Mouse (Mus musculus) heart, embryonic 12.5 days (tissue): Measurements from ENCODE around the gene Ighmbp2. TPM values are rescaled to one million over a fixed set of nuclear protein-coding genes. Genes with fewer than 3 reads are reported as not detected.

ENCODE experiments used
- ATAC-seq: fragments of 200-750 bp; cut with Nextera tagmentation; 2 replicates; pipeline ENCODE4 v1.8.0; 2017; ENCODE audit warnings: moderate TSS enrichment, moderate library complexity; ENCODE audit not compliant: insufficient number of reproducible peaks, low FRiP score
- H3K27ac ChIP-seq: fragments of 300-500 bp; sonication (generic); 2 replicates; pipeline ENCODE4 v1.5.1; 2016; ENCODE audit warnings: mild to moderate bottlenecking, moderate library complexity; ENCODE audit not compliant: poor library complexity, severe bottlenecking
- H3K27me3 ChIP-seq: fragments of 300-500 bp; sonication (generic); replicated peaks from 2 replicates; pipeline ENCODE4 v1.6.1; 2016; ENCODE audit warnings: mild to moderate bottlenecking, moderate library complexity
- H3K36me3 ChIP-seq: fragments of 300-500 bp; sonication (generic); 2 replicates; pipeline ENCODE4 v1.6.1; 2016; ENCODE audit warnings: mild to moderate bottlenecking, moderate library complexity
- H3K4me1 ChIP-seq: fragments of 300-500 bp; sonication (generic); replicated peaks from 2 replicates; pipeline ENCODE4 v1.6.1; 2016; ENCODE audit warnings: mild to moderate bottlenecking
- H3K4me2 ChIP-seq: fragments of 300-500 bp; sonication (generic); 2 replicates; pipeline ENCODE4 v1.6.1; 2016; ENCODE audit warnings: mild to moderate bottlenecking, moderate library complexity
- H3K4me3 ChIP-seq: fragments of 300-500 bp; sonication (generic); 2 replicates; pipeline ENCODE4 v1.5.1; 2016; ENCODE audit warnings: mild to moderate bottlenecking
- H3K9ac ChIP-seq: fragments of 300-500 bp; sonication (generic); 2 replicates; pipeline ENCODE4 v1.6.1; 2016; ENCODE audit warnings: mild to moderate bottlenecking, moderate library complexity
- H3K9me3 ChIP-seq: fragments of 300-500 bp; sonication (generic); replicated peaks from 2 replicates; pipeline ENCODE4 v1.6.1; 2016; ENCODE audit warnings: mild to moderate bottlenecking, moderate library complexity
- WGBS: fragments of 180-500 bp; shearing (Covaris S2); methylation state at CpG from one replicate; pipeline ENCODE4 v1.1.7; 2016; 5-methylcytosine and 5-hydroxymethylcytosine counted together
- polyA plus RNA-seq: library from polyadenylated mRNA; unstranded; fragments of >200 nt; fragmentation: Nextera tagmentation; extraction: Ambion mirVana; gene quantifications from 2 replicates; pipeline ENCODE4 v1.2.1, GENCODE M21; 2016

The Ighmbp2 gene
- polyA plus RNA-seq, result 7.2 and 7.6 TPM in 2 replicates

- H3K4me3 ChIP-seq, result peak within 1 kb of the TSS; percentile 97
- peak; percentile 85 for ATAC-seq
- no peaks in the 10 kb centered on the region for H3K9me3 ChIP-seq
- H3K27me3 ChIP-seq, result no peaks in the 10 kb centered on the region
- H3K4me2 ChIP-seq, result peak within 1 kb of the TSS; percentile 83
- H3K9ac ChIP-seq, result peak within 1 kb of the TSS; percentile 91
- H3K4me1 ChIP-seq, result peaks cover 18% of the 10 kb centered on the region
- peak within 1 kb of the TSS; percentile 65; the same call in 1 of the 2 replicates for H3K27ac ChIP-seq
- peaks cover 60% of the 10 kb centered on the region for H3K36me3 ChIP-seq
- WGBS, result under 1% methylated on average over 49 of the region's 49 CpGs
Observed at GRCm38 (mm10) chr19:3282572-3283467, at the start of gene Ighmbp2, which contains the start of gene Mrpl21. Gene Ighmbp2 (minus strand): TSS chr19:3283017. Gene Mrpl21 (plus strand): TSS chr19:3282901.

GRCm38 (mm10) chr19:3326479-3327047 is 43.7 kb upstream of the Ighmbp2 start:
- H3K27ac ChIP-seq, result no peak overlapping the region
- H3K27me3 ChIP-seq, result no peaks in the 10 kb centered on the region
- ATAC-seq, result no peak
- no peaks in the 10 kb centered on the region for H3K9me3 ChIP-seq
- peaks cover 30% of the 10 kb centered on the region for H3K4me1 ChIP-seq
- no peak overlapping the region for H3K4me3 ChIP-seq
- H3K36me3 ChIP-seq, result no peaks in the 10 kb centered on the region
- no peak overlapping the region for H3K9ac ChIP-seq
- H3K4me2 ChIP-seq, result peak overlapping the region; percentile 97
- 85% methylated on average over 12 of the region's 12 CpGs for WGBS

DNA sequence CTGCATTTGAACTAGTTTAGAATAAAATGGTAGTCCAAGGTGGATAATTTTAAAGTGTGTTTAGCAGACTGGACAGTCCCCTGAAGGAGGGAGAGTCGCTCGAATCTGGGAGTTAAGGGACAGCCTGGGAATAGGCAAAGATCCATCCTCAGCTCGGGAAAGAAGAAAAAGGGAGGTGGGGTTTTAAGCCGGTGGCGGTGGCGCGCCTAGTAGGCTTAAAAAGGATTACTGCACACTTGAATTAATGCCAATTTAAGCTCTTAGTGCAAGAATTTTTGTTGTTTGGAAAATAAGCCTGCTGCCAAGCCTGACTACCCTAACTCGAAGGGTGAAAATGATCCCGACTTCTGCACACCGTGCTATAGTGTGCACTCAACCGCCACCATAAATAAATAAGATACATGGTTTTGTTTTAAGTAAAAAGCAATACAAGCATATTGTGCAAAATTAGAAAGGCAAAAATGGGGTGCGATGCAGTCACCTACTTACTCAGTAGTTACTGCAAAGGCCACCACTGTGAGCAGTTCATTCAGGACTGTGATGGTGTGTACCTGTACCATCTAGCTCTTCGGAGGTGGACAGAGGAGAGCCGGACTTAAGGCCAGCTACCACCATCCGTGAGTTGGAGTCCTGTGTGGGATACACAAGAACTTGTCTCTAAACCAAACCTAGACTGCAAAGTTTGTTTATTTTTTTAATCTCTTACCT is 43.1 kb upstream of the Ighmbp2 start:
- Histone ChIP-seq H3K27me3 (no peaks in the 10 kb centered on the region), H3K4me1 (peaks cover 33% of the 10 kb centered on the region), H3K9ac (peak overlapping the region; percentile 46; the same call in 1 of the 2 replicates), H3K4me2 (peak overlapping the region; percentile 97), H3K9me3 (no peaks in the 10 kb centered on the region), H3K36me3 (no peaks in the 10 kb centered on the region), H3K27ac (peak overlapping the region; percentile 96), H3K4me3 (peak overlapping the region; percentile 57)
- WGBS, result 39% methylated on average over 15 of the region's 15 CpGs
- ATAC-seq, result no peak

- Histone ChIP-seq H3K9me3 (no peaks in the 10 kb centered on the region), H3K27me3 (no peaks in the 10 kb centered on the region), H3K36me3 (no peaks in the 10 kb centered on the region), H3K4me3 (peak overlapping the region; percentile 57), H3K4me1 (peaks cover 33% of the 10 kb centered on the region), H3K27ac (peak overlapping the region; percentile 96), H3K4me2 (peak overlapping the region; percentile 97), H3K9ac (peak overlapping the region; percentile 81)
- ATAC-seq, result peak; percentile 82
- WGBS, result under 1% methylated on average over 59 of the region's 59 CpGs
Observed at GRCm38 (mm10) chr19:3324931-3325711, 42.3 kb upstream of the Ighmbp2 start.

GRCm38 (mm10) chr19:3324271-3324811 is 41.5 kb upstream of the Ighmbp2 start:
- peak overlapping the region; percentile 57 for H3K4me3 ChIP-seq
- no peaks in the 10 kb centered on the region for H3K36me3 ChIP-seq
- H3K27me3 ChIP-seq, result no peaks in the 10 kb centered on the region
- ATAC-seq, result no peak
- no peaks in the 10 kb centered on the region for H3K9me3 ChIP-seq
- H3K4me1 ChIP-seq, result peaks cover 33% of the 10 kb centered on the region
- H3K9ac ChIP-seq, result peak overlapping the region; percentile 81
- peak overlapping the region; percentile 97 for H3K4me2 ChIP-seq
- WGBS, result 3% methylated on average over 17 of the region's 17 CpGs
- H3K27ac ChIP-seq, result peak overlapping the region; percentile 96

GRCm38 (mm10) chr19:3323753-3324270 is 41.0 kb upstream of the Ighmbp2 start:
- no peaks in the 10 kb centered on the region for H3K9me3 ChIP-seq
- H3K27me3 ChIP-seq, result no peaks in the 10 kb centered on the region
- peak overlapping the region; percentile 97 for H3K4me2 ChIP-seq
- H3K4me3 ChIP-seq, result peak overlapping the region; percentile 57
- no peaks in the 10 kb centered on the region for H3K36me3 ChIP-seq
- peak; percentile 67 for ATAC-seq
- WGBS, result under 1% methylated on average over 34 of the region's 34 CpGs
- peak overlapping the region; percentile 81 for H3K9ac ChIP-seq
- H3K4me1 ChIP-seq, result peaks cover 33% of the 10 kb centered on the region
- H3K27ac ChIP-seq, result peak overlapping the region; percentile 96

DNA sequence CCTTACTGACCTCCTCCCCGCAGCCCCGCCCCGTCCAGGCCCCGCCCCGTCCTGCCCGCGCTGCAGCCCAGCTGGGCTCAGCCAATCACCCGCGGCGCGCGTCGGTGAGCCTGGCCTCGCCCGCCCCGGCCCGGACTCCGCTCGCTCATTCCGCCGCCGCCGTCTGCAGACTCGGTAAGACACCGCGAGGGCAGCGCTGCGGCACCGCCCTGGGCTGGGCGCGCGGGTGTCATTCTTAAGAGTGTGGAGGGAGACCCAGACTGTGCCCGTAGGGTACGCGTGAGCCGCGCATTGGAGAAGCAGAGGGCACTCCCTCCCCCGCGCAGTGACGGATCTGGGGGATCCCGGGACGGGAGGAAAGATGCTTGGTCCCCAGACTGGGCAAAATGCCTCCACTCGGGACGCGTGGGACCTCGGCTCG is 40.4 kb upstream of the Ighmbp2 start:
- H3K4me3 ChIP-seq, result peak overlapping the region; percentile 57
- H3K4me1 ChIP-seq, result peaks cover 33% of the 10 kb centered on the region
- 0% methylated on average over 47 of the region's 47 CpGs for WGBS
- peak; percentile 92 for ATAC-seq
- H3K9ac ChIP-seq, result peak overlapping the region; percentile 81
- H3K27me3 ChIP-seq, result no peaks in the 10 kb centered on the region
- H3K27ac ChIP-seq, result peak overlapping the region; percentile 96; the same call in 1 of the 2 replicates
- peak overlapping the region; percentile 97 for H3K4me2 ChIP-seq
- no peaks in the 10 kb centered on the region for H3K9me3 ChIP-seq
- H3K36me3 ChIP-seq, result no peaks in the 10 kb centered on the region

GRCm38 (mm10) chr19:3322261-3322969 is 39.6 kb upstream of the Ighmbp2 start, which contains the start of gene Cpt1a:
Gene Cpt1a (plus strand): TSS chr19:3322334.
- Histone ChIP-seq H3K4me3 (peak within 1 kb of the TSS; percentile 57), H3K27ac (peak within 1 kb of the TSS; percentile 96), H3K27me3 (no peaks in the 10 kb centered on the region), H3K4me2 (peak within 1 kb of the TSS; percentile 97), H3K9me3 (no peaks in the 10 kb centered on the region), H3K9ac (peak within 1 kb of the TSS; percentile 81), H3K4me1 (peaks cover 33% of the 10 kb centered on the region), H3K36me3 (no peaks in the 10 kb centered on the region)
- WGBS, result 3% methylated on average over 26 of the region's 26 CpGs
- ATAC-seq, result no peak

DNA sequence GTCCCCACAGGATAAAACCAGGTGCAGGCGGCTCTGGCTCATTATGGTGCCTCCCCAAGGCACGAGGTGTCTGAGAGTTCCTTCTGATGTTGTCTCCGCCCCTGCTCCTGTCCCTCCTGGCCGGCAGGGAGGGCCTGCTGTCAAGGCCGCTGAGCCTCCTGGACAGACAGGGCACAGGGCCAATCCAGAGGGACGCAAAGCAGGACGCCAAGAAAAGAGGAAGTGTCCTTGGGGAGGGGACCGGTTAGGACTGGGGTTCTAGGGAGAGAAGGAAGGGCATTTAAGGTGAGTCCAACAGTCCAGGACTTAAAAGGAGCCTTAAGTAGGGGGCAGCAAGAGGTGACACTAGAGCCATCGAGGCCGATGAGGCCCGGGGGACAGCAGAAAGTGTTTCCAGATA is 38.8 kb upstream of the Ighmbp2 start:
- 0 out of 2 replicates have a peak overlapping the region, but pooled peaks have one; percentile 81 for H3K9ac ChIP-seq
- H3K36me3 ChIP-seq, result no peaks in the 10 kb centered on the region
- H3K4me2 ChIP-seq, result peak overlapping the region; percentile 97
- no peaks in the 10 kb centered on the region for H3K27me3 ChIP-seq
- ATAC-seq, result peak; percentile 27
- no peaks in the 10 kb centered on the region for H3K9me3 ChIP-seq
- under 1% methylated on average over 11 of the region's 11 CpGs for WGBS
- H3K27ac ChIP-seq, result peak overlapping the region; percentile 10; the same call in 1 of the 2 replicates
- H3K4me1 ChIP-seq, result peaks cover 30% of the 10 kb centered on the region
- peak overlapping the region; percentile 57 for H3K4me3 ChIP-seq
